7 mouse cellular contexts compared by ENCODE assay signal in the genomic region with DNA sequence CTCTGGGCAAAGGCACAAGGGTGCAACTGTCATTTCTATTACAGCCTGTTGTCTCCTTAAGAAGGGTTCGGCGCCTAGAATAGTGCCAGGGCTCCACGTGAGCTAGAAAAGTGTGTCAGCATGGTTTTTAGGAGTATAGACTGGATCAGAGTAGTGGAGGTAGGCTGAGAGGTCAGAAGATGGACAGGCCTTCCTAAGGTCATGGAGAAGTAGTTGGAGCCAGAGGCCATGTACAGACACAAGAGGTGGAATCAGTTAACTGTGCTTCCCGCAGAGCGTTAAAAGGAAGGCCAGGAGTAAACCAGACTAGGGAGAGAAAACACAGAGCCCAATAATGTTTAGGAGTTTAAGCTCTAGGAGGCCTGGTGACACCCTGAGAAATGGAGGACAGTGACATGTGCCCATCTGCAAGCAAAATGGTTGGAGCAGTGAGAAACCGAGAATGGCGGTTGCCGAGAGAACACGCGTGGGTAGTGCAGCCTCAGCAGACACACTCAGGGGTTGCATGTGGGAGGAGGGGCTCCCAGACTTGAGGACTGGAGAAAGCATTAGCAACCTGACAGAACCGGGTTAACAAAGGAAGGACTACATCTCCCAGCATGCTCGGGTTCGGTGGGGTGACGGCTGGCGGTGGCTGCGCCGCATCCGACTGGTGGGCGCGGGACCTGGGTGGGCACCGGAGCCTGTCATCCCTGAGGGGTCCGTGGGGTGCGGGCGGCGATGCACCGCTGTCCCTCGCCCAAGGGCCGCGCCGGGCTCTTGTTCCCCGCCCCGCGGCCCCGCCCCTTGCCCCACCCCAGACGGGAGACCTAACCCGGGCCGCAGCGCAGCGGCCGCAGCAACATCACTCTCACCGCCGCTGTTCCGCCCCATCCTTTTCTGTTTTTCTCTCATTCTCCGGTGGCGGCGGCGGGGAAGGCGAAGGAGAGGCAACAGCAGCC. TPM values are rescaled to one million over a fixed set of nuclear protein-coding genes. Genes with fewer than 3 reads are reported as not detected.
DNase-seq lines count a peak whose midpoint lies in the region; ATAC-seq lines count a peak whose summit lies in the region.

A gene (plus strand): TSS at position 625 of the 941 bp plus-strand sequence.

- peaks cover 21% of the 10 kb centered on the region; the same call in 1 of the 2 replicates for H3K4me1 ChIP-seq in intestine, embryonic 14.5 days (replicated peaks; ENCODE audit: control insufficient read depth, insufficient read depth, low read length)

- H3K9me3 ChIP-seq in intestine, embryonic 14.5 days (ENCODE audit: control insufficient read depth, low read length), result no peaks in the 10 kb centered on the region

- peak within 1 kb of the TSS; percentile 34; the same call in 1 of the 2 replicates for H3K27ac ChIP-seq in intestine, embryonic 14.5 days (ENCODE audit: low read depth)

- 8% methylated on average over 46 of the region's 48 CpGs for WGBS in intestine, embryonic 14.5 days

- peak; percentile 80 for ATAC-seq in intestine, embryonic 14.5 days (replicated peaks; ENCODE audit: low FRiP score, low TSS enrichment, low read depth)
- ATAC-seq in megakaryocyte progenitor cell, adult 5-6 weeks (replicated peaks; ENCODE audit: poor library complexity), result peak; percentile 68

- no peaks in the 10 kb centered on the region for H3K27me3 ChIP-seq in intestine, embryonic 14.5 days (replicated peaks; ENCODE audit: control insufficient read depth, insufficient read depth, low read length)

- DNase-seq in adipocyte (ENCODE audit: low spot score), result peak; percentile 70
- peak; percentile 90 for DNase-seq in embryo, embryonic 10.5 days (ENCODE audit: low spot score)
- DNase-seq in gastrocnemius, postnatal 25 days, result peak; percentile 69
- peak; percentile 88 for DNase-seq in intestine, embryonic 14.5 days (ENCODE audit: low spot score)
- peak; percentile 90 to 91 for DNase-seq in left cerebral cortex, postnatal 10 days (ENCODE audit: extremely low spot score in 1 of 2, low spot score in 2 of 2)
- peak; percentile 85 for DNase-seq in right cerebral cortex, postnatal 14 days

- H3K4me3 ChIP-seq in intestine, embryonic 14.5 days (ENCODE audit: low read depth, low read length), result peak within 1 kb of the TSS; percentile 62

- H3K9ac ChIP-seq in intestine, embryonic 14.5 days (ENCODE audit: low read length), result peak within 1 kb of the TSS; percentile 60

- intact Hi-C loops in left cerebral cortex, postnatal 10 days (cut with DNase I), result loop anchor here (1.0 to 5.0 kb wide), 2 partner anchors 54 to 127 kb away; no protein-coding TSS in a partner anchor

- H3K4me2 ChIP-seq in intestine, embryonic 14.5 days (ENCODE audit: low read length), result peak within 1 kb of the TSS; percentile 61

- peaks cover 11% of the 10 kb centered on the region; the same call in 1 of the 2 replicates for H3K36me3 ChIP-seq in intestine, embryonic 14.5 days (ENCODE audit: control insufficient read depth, insufficient read depth, low read length)

RNA-seq across cellular contexts. Expression of the gene that starts here (rescaled TPM):
- 10 to 100 TPM; 11.3 to 13.2 TPM for total RNA-seq in gastrocnemius, postnatal 25 days (2021)
- 11.5 and 13.0 TPM in 2 replicates for polyA plus RNA-seq in intestine, embryonic 14.5 days (2014; fragmentation: Nextera tagmentation; extraction: Ambion mirVana)
- total RNA-seq in left cerebral cortex, postnatal 10 days (2021), result 100 to 1,000 TPM; 211 to 214 TPM
- 2.0 and 2.2 TPM in 2 replicates for total RNA-seq in megakaryocyte progenitor cell, adult 5-6 weeks (2015)
- 1.4 and 1.6 TPM in 2 replicates for total RNA-seq in megakaryocyte progenitor cell, adult 5-6 weeks (2017)

Comparison
In these comparisons a context has a peak if more than half of its experiments do, and no peak if none do; other contexts are left out.
1. Peak in every context shown above with its lines: DNase-seq, ATAC-seq, H3K4me3 ChIP-seq and H3K27ac ChIP-seq.
2. RNA of the gene that starts here (total RNA-seq): 211 to 214 TPM in left cerebral cortex, postnatal 10 days; 11.3 to 13.2 TPM in gastrocnemius, postnatal 25 days and 1.4 to 2.2 TPM in megakaryocyte progenitor cell, adult 5-6 weeks; every median in the first group is over 10 times any median in the second.